26 mouse cellular contexts compared by ENCODE assay signal in the genomic region with DNA sequence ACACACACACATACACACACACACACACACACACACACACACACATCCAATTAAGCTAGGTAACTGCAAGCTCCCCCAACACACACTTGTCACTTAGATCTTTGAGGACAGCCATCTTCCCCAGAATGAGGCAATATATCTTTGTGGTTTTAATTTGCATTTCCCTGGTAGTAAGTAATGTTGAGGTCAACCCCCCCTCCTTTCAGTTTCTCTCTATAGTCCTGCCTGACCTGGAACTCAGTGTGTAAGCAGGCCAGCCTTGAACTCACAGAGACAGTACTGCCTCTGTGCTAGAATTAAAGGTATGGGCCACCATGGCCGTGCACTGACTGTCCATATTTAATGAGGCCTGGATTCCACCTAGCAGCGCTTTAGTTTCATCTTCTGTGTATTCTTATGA. TPM values are rescaled to one million over a fixed set of nuclear protein-coding genes. Genes with fewer than 3 reads are reported as not detected.
DNase-seq lines count a peak whose midpoint lies in the region; ATAC-seq and TF ChIP-seq lines count a peak whose summit lies in the region.
"Had no signal": no experiment of that assay in that cellular context is flagged by ENCODE, and none has a peak within 500 bp of the region (broad histone marks: within the 10 kb centered on the region; RNA-seq: fewer than 3 reads in every experiment).

No protein-coding gene starts in this region.

- TF ChIP-seq CTCF in intestine, postnatal 0 days (IDR thresholded peaks at IDR 0.05; ENCODE audit: low read depth) = no peak

- no peaks in the 10 kb centered on the region for H3K27me3 ChIP-seq in intestine, embryonic 16.5 days (replicated peaks; ENCODE audit: control insufficient read depth, insufficient read depth, low read length)
- H3K27me3 ChIP-seq in intestine, postnatal 0 days (replicated peaks; ENCODE audit: control insufficient read depth, insufficient read depth, low read length) = no peaks in the 10 kb centered on the region

- no peak overlapping the region for H3K4me2 ChIP-seq in intestine, embryonic 16.5 days (ENCODE audit: low read depth, low read length)
- H3K4me2 ChIP-seq in intestine, postnatal 0 days (replicated peaks; ENCODE audit: low read depth) = no peak overlapping the region
- H3K4me2 ChIP-seq: forebrain, embryonic 13.5 days; heart, embryonic 13.5 days; liver, embryonic 11.5 days; midbrain, embryonic 11.5 days had no signal

- no peak for ATAC-seq in intestine, embryonic 16.5 days
- no peak for ATAC-seq in intestine, postnatal 0 days
- ATAC-seq: forebrain, embryonic 13.5 days; hindbrain, postnatal 0 days; lung, postnatal 0 days had no signal

- 59% methylated on average over 2 of the region's 2 CpGs for WGBS in intestine, embryonic 16.5 days
- 67% methylated on average over 2 of the region's 2 CpGs for WGBS in intestine, postnatal 0 days

- H3K9me3 ChIP-seq in intestine, embryonic 16.5 days (ENCODE audit: control insufficient read depth, low read length) = no peaks in the 10 kb centered on the region
- no peaks in the 10 kb centered on the region for H3K9me3 ChIP-seq in intestine, postnatal 0 days (ENCODE audit: control insufficient read depth)
- H3K9me3 ChIP-seq: forebrain, embryonic 13.5 days; heart, embryonic 13.5 days had no signal

- no peaks in the 10 kb centered on the region for H3K36me3 ChIP-seq in intestine, embryonic 16.5 days (ENCODE audit: control insufficient read depth, insufficient read depth, low read length)
- no peaks in the 10 kb centered on the region for H3K36me3 ChIP-seq in intestine, postnatal 0 days (ENCODE audit: control insufficient read depth, insufficient read depth)
- H3K36me3 ChIP-seq: heart, embryonic 13.5 days had no signal

- DNase-seq in CD4-positive, CD25-positive, alpha-beta regulatory T cell, adult 2 months (ENCODE audit: low read depth, low spot score) = peak; percentile 49
- peak; percentile 69 for DNase-seq in induced T-regulatory cell, adult 2 months (ENCODE audit: low read depth)
- DNase-seq in natural killer cell, adult 2 months (ENCODE audit: low spot score in 2 of 2) = peak; percentile 19 to 46
- DNase-seq in gastrocnemius, postnatal 10 days = no peak
- DNase-seq in thymus, postnatal 25 days = no peak
- DNase-seq in yolk sac, embryonic 10.5 days (ENCODE audit: low spot score) = no peak
- DNase-seq: cerebellum, adult 11 months; cerebellum, postnatal 14 days; heart, adult 11 months; heart, postnatal 4 days; kidney, adult 9 months; right cerebral cortex, adult 18-20 months had no signal

- 0 out of 2 replicates have a peak overlapping the region, but pooled peaks have one; percentile 33 for H3K9ac ChIP-seq in intestine, embryonic 16.5 days (ENCODE audit: low read depth, low read length)
- H3K9ac ChIP-seq in intestine, postnatal 0 days (ENCODE audit: low read depth, low read length) = no peak overlapping the region
- H3K9ac ChIP-seq: forebrain, embryonic 13.5 days; heart, embryonic 13.5 days had no signal

- H3K4me3 ChIP-seq in intestine, embryonic 16.5 days (ENCODE audit: low read length) = no peak overlapping the region
- no peak overlapping the region for H3K4me3 ChIP-seq in intestine, postnatal 0 days (ENCODE audit: low read depth, low read length)
- H3K4me3 ChIP-seq: forebrain, embryonic 13.5 days; heart, embryonic 13.5 days had no signal

- no peak overlapping the region for H3K27ac ChIP-seq in intestine, embryonic 16.5 days (ENCODE audit: low read length)
- H3K27ac ChIP-seq in intestine, postnatal 0 days (ENCODE audit: low read depth, low read length) = no peak overlapping the region
- H3K27ac ChIP-seq: forebrain, embryonic 13.5 days; heart, embryonic 13.5 days; hindbrain, postnatal 0 days had no signal

- peaks cover 26% of the 10 kb centered on the region for H3K4me1 ChIP-seq in intestine, embryonic 16.5 days (ENCODE audit: control insufficient read depth, insufficient read depth, low read length)
- H3K4me1 ChIP-seq in intestine, postnatal 0 days (replicated peaks; ENCODE audit: control insufficient read depth, insufficient read depth, low read length) = 0 out of 2 replicates have a peak, but pooled peaks cover 3% of the 10 kb centered on the region

RNA-seq across cellular contexts. Expression of a gene that starts 7.6 kb away (rescaled TPM):
- 0.57 and 1.7 TPM in 2 replicates for polyA plus RNA-seq in intestine, embryonic 16.5 days (2015; fragmentation: Nextera tagmentation; extraction: Ambion mirVana)
- polyA plus RNA-seq in intestine, postnatal 0 days (2015; fragmentation: Nextera tagmentation; extraction: Ambion mirVana) = 30.9 and 32.3 TPM in 2 replicates
- not detected for total RNA-seq in gastrocnemius, postnatal 10 days (2021)
- total RNA-seq: adrenal gland, adult 18-20 months; ES-E14; heart, postnatal 4 days; hindbrain, postnatal 0 days; layer of hippocampus, postnatal 25 days; left cerebral cortex, postnatal 25 days had no signal
- polyA plus RNA-seq: forebrain, embryonic 13.5 days; heart, embryonic 13.5 days; hindbrain, postnatal 0 days; liver, embryonic 11.5 days; lung, postnatal 0 days; midbrain, embryonic 11.5 days; stomach, embryonic 16.5 days; thymus, postnatal 0 days had no signal

RNA-seq across cellular contexts. Expression of a gene that starts 42.4 kb away (rescaled TPM):
- polyA plus RNA-seq in intestine, embryonic 16.5 days (2015; fragmentation: Nextera tagmentation; extraction: Ambion mirVana) = 17.8 and 18.1 TPM in 2 replicates
- 4.9 TPM in 2 replicates for polyA plus RNA-seq in intestine, postnatal 0 days (2015; fragmentation: Nextera tagmentation; extraction: Ambion mirVana)
- total RNA-seq in gastrocnemius, postnatal 10 days (2021) = 1 to 10 TPM; 2.3 to 3.0 TPM

Comparison
In these comparisons a context has a peak if more than half of its experiments do, and no peak if none do; other contexts are left out.
1. RNA of a gene that starts 7.6 kb away (polyA plus RNA-seq): 30.9 to 32.3 TPM in intestine, postnatal 0 days; 0.57 to 1.7 TPM in intestine, embryonic 16.5 days; every median in the first group is over 10 times any median in the second.
2. DNase-seq: peak in CD4-positive, CD25-positive, alpha-beta regulatory T cell, adult 2 months (single experiment), induced T-regulatory cell, adult 2 months (single experiment) and natural killer cell, adult 2 months (2 of 2); none in gastrocnemius, postnatal 10 days (single experiment), thymus, postnatal 25 days (single experiment) and yolk sac, embryonic 10.5 days (single experiment).